Mouse (Mus musculus): ENCODE measurements around the gene Gm7694. TPM values are rescaled to one million over a fixed set of nuclear protein-coding genes. Genes with fewer than 3 reads are reported as not detected.

The Gm7694 gene
- 3.9 and 4.1 TPM in 2 replicates for polyA plus RNA-seq (2016; fragmentation: Nextera tagmentation; extraction: Ambion mirVana)

- Histone ChIP-seq H3K4me3 (no peak within 1 kb of the TSS), H3K36me3 (no peaks in the 10 kb centered on the region), H3K9me3 (no peaks in the 10 kb centered on the region), H3K4me2 (replicated peaks) (no peak within 1 kb of the TSS), H3K27me3 (replicated peaks) (no peaks in the 10 kb centered on the region), H3K9ac (no peak within 1 kb of the TSS), H3K27ac (no peak within 1 kb of the TSS), H3K4me1 (no peaks in the 10 kb centered on the region)
- ATAC-seq (ENCODE audit: low FRiP score, low read depth), result no peak
- 95% methylated on average over 4 of the region's 4 CpGs for WGBS
Observed at GRCm38 (mm10) chr1:170306232-170306631, at the start of gene Gm7694. Gene Gm7694 (minus strand): TSS chr1:170306332.

GRCm38 (mm10) chr1:170353335-170353734 is 47.2 kb upstream of the Gm7694 start:
- Histone ChIP-seq H3K9me3 (no peaks in the 10 kb centered on the region), H3K4me1 (no peaks in the 10 kb centered on the region), H3K27ac (no peak overlapping the region), H3K27me3 (replicated peaks) (no peaks in the 10 kb centered on the region), H3K4me2 (replicated peaks) (no peak overlapping the region), H3K9ac (no peak overlapping the region), H3K36me3 (no peaks in the 10 kb centered on the region), H3K4me3 (no peak overlapping the region)
- no peak for ATAC-seq (ENCODE audit: low FRiP score, low read depth)
- 80% methylated on average over 3 of the region's 3 CpGs for WGBS

GRCm38 (mm10) chr1:170351080-170351479 is 44.9 kb upstream of the Gm7694 start:
- Histone ChIP-seq H3K27me3 (replicated peaks) (no peaks in the 10 kb centered on the region), H3K4me3 (no peak overlapping the region), H3K27ac (no peak overlapping the region), H3K4me1 (no peaks in the 10 kb centered on the region), H3K9ac (no peak overlapping the region), H3K36me3 (no peaks in the 10 kb centered on the region), H3K4me2 (replicated peaks) (no peak overlapping the region), H3K9me3 (no peaks in the 10 kb centered on the region)
- ATAC-seq (ENCODE audit: low FRiP score, low read depth), result no peak

- H3K9me3 ChIP-seq, result no peaks in the 10 kb centered on the region
- H3K4me3 ChIP-seq, result no peak overlapping the region
- H3K9ac ChIP-seq, result no peak overlapping the region
- H3K27me3 ChIP-seq (replicated peaks), result no peaks in the 10 kb centered on the region
- no peak overlapping the region for H3K4me2 ChIP-seq (replicated peaks)
- WGBS, result 81% methylated on average over 3 of the region's 3 CpGs
- no peaks in the 10 kb centered on the region for H3K4me1 ChIP-seq
- H3K36me3 ChIP-seq, result no peaks in the 10 kb centered on the region
- no peak for ATAC-seq (ENCODE audit: low FRiP score, low read depth)
- no peak overlapping the region for H3K27ac ChIP-seq
Observed at GRCm38 (mm10) chr1:170346266-170346665, 40.1 kb upstream of the Gm7694 start.

GRCm38 (mm10) chr1:170343906-170344305 is 37.8 kb upstream of the Gm7694 start:
- no peaks in the 10 kb centered on the region for H3K27me3 ChIP-seq (replicated peaks)
- no peak overlapping the region for H3K9ac ChIP-seq
- H3K4me3 ChIP-seq, result no peak overlapping the region
- 99% methylated on average over 4 of the region's 4 CpGs for WGBS
- no peaks in the 10 kb centered on the region for H3K9me3 ChIP-seq
- ATAC-seq (ENCODE audit: low FRiP score, low read depth), result no peak
- no peak overlapping the region for H3K4me2 ChIP-seq (replicated peaks)
- no peaks in the 10 kb centered on the region for H3K4me1 ChIP-seq
- H3K27ac ChIP-seq, result no peak overlapping the region
- no peaks in the 10 kb centered on the region for H3K36me3 ChIP-seq

GRCm38 (mm10) chr1:170343081-170343480 is 36.9 kb upstream of the Gm7694 start:
- Histone ChIP-seq H3K4me2 (replicated peaks) (no peak overlapping the region), H3K9me3 (no peaks in the 10 kb centered on the region), H3K27ac (no peak overlapping the region), H3K4me3 (no peak overlapping the region), H3K27me3 (replicated peaks) (no peaks in the 10 kb centered on the region), H3K36me3 (no peaks in the 10 kb centered on the region; the same call in 1 of the 2 replicates), H3K9ac (no peak overlapping the region), H3K4me1 (no peaks in the 10 kb centered on the region)
- WGBS, result 81% methylated on average over 8 of the region's 8 CpGs
- ATAC-seq (ENCODE audit: low FRiP score, low read depth), result no peak

GRCm38 (mm10) chr1:170339943-170340342 is 33.8 kb upstream of the Gm7694 start:
- no peak for ATAC-seq (ENCODE audit: low FRiP score, low read depth)
- Histone ChIP-seq H3K36me3 (no peaks in the 10 kb centered on the region; the same call in 1 of the 2 replicates), H3K9me3 (no peaks in the 10 kb centered on the region), H3K4me2 (replicated peaks) (no peak overlapping the region), H3K27ac (no peak overlapping the region), H3K27me3 (replicated peaks) (no peaks in the 10 kb centered on the region), H3K4me1 (no peaks in the 10 kb centered on the region), H3K4me3 (no peak overlapping the region), H3K9ac (no peak overlapping the region)
- 90% methylated on average over 3 of the region's 3 CpGs for WGBS

GRCm38 (mm10) chr1:170332775-170333174 is 26.6 kb upstream of the Gm7694 start:
- Histone ChIP-seq H3K9ac (no peak overlapping the region), H3K4me3 (no peak overlapping the region), H3K27ac (no peak overlapping the region), H3K9me3 (no peaks in the 10 kb centered on the region), H3K27me3 (replicated peaks) (no peaks in the 10 kb centered on the region), H3K4me2 (replicated peaks) (no peak overlapping the region), H3K4me1 (peaks cover 3% of the 10 kb centered on the region; the same call in 1 of the 2 replicates), H3K36me3 (no peaks in the 10 kb centered on the region; the same call in 1 of the 2 replicates)
- no peak for ATAC-seq (ENCODE audit: low FRiP score, low read depth)
- 75% methylated on average over 4 of the region's 4 CpGs for WGBS

- Histone ChIP-seq H3K27ac (no peak overlapping the region), H3K4me3 (no peak overlapping the region), H3K4me2 (replicated peaks) (no peak overlapping the region), H3K27me3 (replicated peaks) (no peaks in the 10 kb centered on the region), H3K9me3 (no peaks in the 10 kb centered on the region), H3K36me3 (no peaks in the 10 kb centered on the region; the same call in 1 of the 2 replicates), H3K9ac (no peak overlapping the region), H3K4me1 (peaks cover 3% of the 10 kb centered on the region; the same call in 1 of the 2 replicates)
- 74% methylated on average over 6 of the region's 6 CpGs for WGBS
- no peak for ATAC-seq (ENCODE audit: low FRiP score, low read depth)
Observed at GRCm38 (mm10) chr1:170331926-170332325, 25.8 kb upstream of the Gm7694 start.

GRCm38 (mm10) chr1:170325277-170325676 is 19.1 kb upstream of the Gm7694 start:
- no peak overlapping the region for H3K27ac ChIP-seq
- no peaks in the 10 kb centered on the region for H3K9me3 ChIP-seq
- peaks cover 2% of the 10 kb centered on the region; the same call in 1 of the 2 replicates for H3K4me1 ChIP-seq
- ATAC-seq (ENCODE audit: low FRiP score, low read depth), result no peak
- WGBS, result 94% methylated on average over 4 of the region's 4 CpGs
- H3K36me3 ChIP-seq, result no peaks in the 10 kb centered on the region; the same call in 1 of the 2 replicates
- no peaks in the 10 kb centered on the region for H3K27me3 ChIP-seq (replicated peaks)
- no peak overlapping the region for H3K9ac ChIP-seq
- H3K4me2 ChIP-seq (replicated peaks), result no peak overlapping the region
- no peak overlapping the region for H3K4me3 ChIP-seq

GRCm38 (mm10) chr1:170324312-170324711 is 18.2 kb upstream of the Gm7694 start:
- H3K9ac ChIP-seq, result no peak overlapping the region
- H3K9me3 ChIP-seq, result no peaks in the 10 kb centered on the region
- no peaks in the 10 kb centered on the region for H3K27me3 ChIP-seq (replicated peaks)
- no peak overlapping the region for H3K4me3 ChIP-seq
- H3K27ac ChIP-seq, result no peak overlapping the region
- no peak overlapping the region for H3K4me2 ChIP-seq (replicated peaks)
- no peak for ATAC-seq (ENCODE audit: low FRiP score, low read depth)
- WGBS, result 100% methylated on average over 1 of the region's 1 CpGs
- no peaks in the 10 kb centered on the region for H3K4me1 ChIP-seq
- H3K36me3 ChIP-seq, result no peaks in the 10 kb centered on the region; the same call in 1 of the 2 replicates

- H3K4me2 ChIP-seq (replicated peaks), result no peak overlapping the region
- no peaks in the 10 kb centered on the region for H3K27me3 ChIP-seq (replicated peaks)
- H3K4me3 ChIP-seq, result no peak overlapping the region
- H3K27ac ChIP-seq, result no peak overlapping the region
- ATAC-seq (ENCODE audit: low FRiP score, low read depth), result no peak
- no peaks in the 10 kb centered on the region for H3K9me3 ChIP-seq
- H3K9ac ChIP-seq, result no peak overlapping the region
- no peaks in the 10 kb centered on the region for H3K4me1 ChIP-seq
- no peaks in the 10 kb centered on the region; the same call in 1 of the 2 replicates for H3K36me3 ChIP-seq
- 90% methylated on average over 10 of the region's 10 CpGs for WGBS
Observed at GRCm38 (mm10) chr1:170323001-170323400, 16.9 kb upstream of the Gm7694 start.

- Histone ChIP-seq H3K27ac (no peak overlapping the region), H3K4me2 (replicated peaks) (no peak overlapping the region), H3K9ac (no peak overlapping the region), H3K9me3 (no peaks in the 10 kb centered on the region), H3K27me3 (replicated peaks) (no peaks in the 10 kb centered on the region), H3K4me1 (no peaks in the 10 kb centered on the region), H3K36me3 (no peaks in the 10 kb centered on the region), H3K4me3 (no peak overlapping the region)
- WGBS, result 80% methylated on average over 2 of the region's 2 CpGs
- ATAC-seq (ENCODE audit: low FRiP score, low read depth), result no peak
Observed at GRCm38 (mm10) chr1:170322046-170322445, 15.9 kb upstream of the Gm7694 start.
